Mouse (Mus musculus) limb, embryonic 10.5 days (tissue): ENCODE results near the gene Itk. TPM values are rescaled to one million over a fixed set of nuclear protein-coding genes. Genes with fewer than 3 reads are reported as not detected.

Experiments
- DNase-seq: peaks from one replicate; pipeline ENCODE4 v3.0.0-alpha.2; 2017; ENCODE audit warnings: low spot score
- H3K27ac ChIP-seq: fragments of 300-500 bp; sonication (generic); 2 replicates; pipeline ENCODE4 v1.5.1; 2016; ENCODE audit warnings: mild to moderate bottlenecking
- H3K27me3 ChIP-seq: fragments of 300-500 bp; sonication (generic); 2 replicates; pipeline ENCODE4 v1.6.1; 2016; ENCODE audit warnings: low read depth, mild to moderate bottlenecking; ENCODE audit not compliant: poor library complexity, severe bottlenecking
- H3K36me3 ChIP-seq: fragments of 300-500 bp; sonication (generic); 2 replicates; pipeline ENCODE4 v1.6.1; 2016; ENCODE audit warnings: mild to moderate bottlenecking, moderate library complexity
- H3K4me1 ChIP-seq: fragments of 300-500 bp; sonication (generic); 2 replicates; pipeline ENCODE4 v1.6.1; 2016
- H3K4me3 ChIP-seq: fragments of 300-500 bp; sonication (generic); 2 replicates; pipeline ENCODE4 v1.5.1; 2016; ENCODE audit warnings: mild to moderate bottlenecking, moderate library complexity
- H3K9me3 ChIP-seq: fragments of 300-500 bp; sonication (generic); replicated peaks from 2 replicates; pipeline ENCODE4 v1.6.1; 2016; ENCODE audit warnings: mild to moderate bottlenecking
- WGBS: fragments of 180-500 bp; shearing (Covaris S2); methylation state at CpG from one replicate; pipeline ENCODE4 v1.1.7; 2016; 5-methylcytosine and 5-hydroxymethylcytosine counted together
- polyA plus RNA-seq: library from polyadenylated mRNA; unstranded; fragments of >200 nt; fragmentation: Nextera tagmentation; extraction: Ambion mirVana; gene quantifications from 2 replicates; pipeline ENCODE4 v1.2.1, GENCODE M21; 2016

The Itk gene
- polyA plus RNA-seq, 1 experiment from 2014 or later = not detected

DNA sequence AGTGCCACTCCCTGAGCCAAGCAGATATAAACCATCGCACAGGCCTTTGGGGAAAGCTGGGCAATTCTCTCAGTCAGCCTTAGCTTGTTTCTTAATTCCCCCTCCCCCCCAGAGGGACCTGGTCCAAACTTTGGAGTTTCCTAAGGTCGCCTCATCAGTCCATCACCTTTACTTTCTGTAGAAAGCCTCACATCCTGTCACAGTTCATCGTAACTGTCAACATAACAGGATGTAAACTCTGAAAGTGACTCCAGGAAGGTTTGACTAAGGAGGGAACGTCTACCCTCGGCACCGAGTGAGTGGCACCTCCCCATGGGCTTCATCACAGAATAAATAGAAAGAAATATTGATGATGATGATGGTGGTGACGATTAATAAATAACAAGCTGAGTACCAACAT is 81.5 kb downstream of the Itk start:
- 88% methylated on average over 7 of the region's 7 CpGs for WGBS
- DNase-seq = no peak
- H3K9me3 ChIP-seq = no peaks in the 10 kb centered on the region
- H3K4me1 ChIP-seq = peaks cover 43% of the 10 kb centered on the region
- H3K27me3 ChIP-seq = peaks cover 18% of the 10 kb centered on the region
- H3K4me3 ChIP-seq = no peak overlapping the region
- H3K36me3 ChIP-seq = no peaks in the 10 kb centered on the region
- no peak overlapping the region for H3K27ac ChIP-seq

GRCm38 (mm10) chr11:46306776-46307175 is 82.5 kb downstream of the Itk start:
- Histone ChIP-seq H3K36me3 (no peaks in the 10 kb centered on the region), H3K9me3 (no peaks in the 10 kb centered on the region), H3K27ac (no peak overlapping the region), H3K27me3 (peaks cover 18% of the 10 kb centered on the region), H3K4me3 (no peak overlapping the region), H3K4me1 (peaks cover 34% of the 10 kb centered on the region)
- no peak for DNase-seq
- 91% methylated on average over 7 of the region's 7 CpGs for WGBS

DNA sequence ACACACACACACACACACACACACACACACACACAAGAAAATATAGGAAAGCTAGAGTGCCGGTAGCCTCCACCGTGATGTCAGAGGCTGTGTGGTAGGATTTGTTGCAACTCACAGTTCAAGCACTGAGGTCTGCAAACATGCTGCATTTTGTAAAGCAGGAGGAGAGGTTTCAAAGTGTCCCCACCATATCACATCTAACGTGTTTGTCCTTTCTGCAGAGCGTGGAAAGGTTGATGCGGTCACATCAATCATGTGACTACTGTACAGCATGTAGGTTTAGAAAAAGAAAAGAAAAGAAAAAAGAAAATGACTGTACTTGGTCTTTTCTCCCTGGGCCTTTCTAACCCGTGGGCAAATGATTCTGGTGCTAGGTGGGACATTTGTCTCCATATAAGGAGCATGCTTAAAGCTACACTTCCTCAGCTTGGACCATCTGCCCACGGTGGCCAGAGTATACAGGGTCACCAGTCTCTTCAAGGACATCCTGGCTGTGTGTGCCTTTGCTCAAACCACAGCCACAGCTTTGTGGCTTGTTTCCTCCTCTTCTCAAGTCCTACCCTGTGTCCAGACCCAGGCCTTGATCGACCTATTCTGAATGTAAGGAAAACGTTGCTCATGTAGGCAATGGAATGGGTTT is 83.3 kb downstream of the Itk start:
- Histone ChIP-seq H3K4me1 (peaks cover 27% of the 10 kb centered on the region), H3K36me3 (no peaks in the 10 kb centered on the region), H3K4me3 (no peak overlapping the region), H3K27ac (no peak overlapping the region), H3K27me3 (peaks cover 10% of the 10 kb centered on the region), H3K9me3 (no peaks in the 10 kb centered on the region)
- no peak for DNase-seq
- 85% methylated on average over 9 of the region's 9 CpGs for WGBS

DNA sequence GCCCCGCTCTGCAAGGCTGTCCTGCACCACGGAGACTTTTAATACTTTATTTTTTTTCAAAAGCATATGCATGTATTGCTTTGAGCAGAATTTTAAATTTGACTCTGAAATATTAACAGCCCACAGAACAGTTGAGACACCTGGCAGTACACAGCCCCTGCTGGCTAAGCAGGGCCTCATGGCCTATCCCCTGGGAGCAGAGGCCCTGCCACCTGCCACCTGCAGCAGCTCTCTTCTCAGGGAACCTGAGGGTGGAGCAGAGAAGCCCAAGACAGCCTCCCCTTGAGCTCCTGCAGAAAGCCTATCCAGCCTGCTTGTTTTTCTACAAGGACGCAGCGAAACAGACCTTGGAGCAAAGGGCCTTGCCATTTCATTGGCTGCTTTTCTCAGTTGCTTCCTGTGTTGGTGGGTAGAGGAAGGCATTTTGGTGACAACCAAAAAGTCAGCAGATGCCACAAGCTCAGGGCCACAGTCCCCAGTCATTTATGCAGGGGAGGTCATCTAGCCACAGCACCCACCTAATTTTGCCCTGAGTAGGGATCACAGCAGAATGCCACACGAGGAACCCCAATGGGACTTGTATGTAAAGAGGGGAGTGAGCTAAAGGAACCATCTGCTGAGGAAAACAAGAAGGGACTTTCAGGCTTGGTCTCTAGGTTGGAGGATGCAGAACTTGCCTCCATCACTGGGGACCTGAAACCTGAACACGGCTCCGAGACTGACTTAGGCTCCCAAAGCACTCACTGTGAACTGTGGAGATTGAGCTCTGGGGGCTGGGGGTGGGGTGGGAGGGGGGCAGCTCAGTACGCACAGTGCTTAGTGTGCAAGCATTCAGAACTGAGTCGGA is 84.2 kb downstream of the Itk start:
- no peak for DNase-seq
- 85% methylated on average over 9 of the region's 9 CpGs for WGBS
- no peak overlapping the region for H3K27ac ChIP-seq

GRCm38 (mm10) chr11:46304093-46304492 is 85.2 kb downstream of the Itk start:
- H3K4me3 ChIP-seq = no peak overlapping the region
- no peak for DNase-seq
- H3K36me3 ChIP-seq = no peaks in the 10 kb centered on the region
- H3K27me3 ChIP-seq = no peaks in the 10 kb centered on the region
- no peaks in the 10 kb centered on the region for H3K9me3 ChIP-seq
- peaks cover 12% of the 10 kb centered on the region for H3K4me1 ChIP-seq
- WGBS = 74% methylated on average over 10 of the region's 10 CpGs
- H3K27ac ChIP-seq = no peak overlapping the region

More for the DNA sequence above, 84.2 kb downstream of the Itk start:
- peaks cover 19% of the 10 kb centered on the region for H3K4me1 ChIP-seq
- H3K9me3 ChIP-seq = no peaks in the 10 kb centered on the region
- peaks cover under 1% of the 10 kb centered on the region; the same call in 1 of the 2 replicates for H3K27me3 ChIP-seq
- H3K36me3 ChIP-seq = no peaks in the 10 kb centered on the region
- no peak overlapping the region for H3K4me3 ChIP-seq

- H3K36me3 ChIP-seq = no peaks in the 10 kb centered on the region
- WGBS = 92% methylated on average over 9 of the region's 9 CpGs
- no peak overlapping the region for H3K27ac ChIP-seq
- no peaks in the 10 kb centered on the region for H3K9me3 ChIP-seq
- H3K4me1 ChIP-seq = peaks cover 11% of the 10 kb centered on the region
- no peak overlapping the region for H3K4me3 ChIP-seq
- H3K27me3 ChIP-seq = no peaks in the 10 kb centered on the region
- DNase-seq = no peak
These were observed 86.8 kb downstream of the Itk start for GRCm38 (mm10) chr11:46302471-46302870.

DNA sequence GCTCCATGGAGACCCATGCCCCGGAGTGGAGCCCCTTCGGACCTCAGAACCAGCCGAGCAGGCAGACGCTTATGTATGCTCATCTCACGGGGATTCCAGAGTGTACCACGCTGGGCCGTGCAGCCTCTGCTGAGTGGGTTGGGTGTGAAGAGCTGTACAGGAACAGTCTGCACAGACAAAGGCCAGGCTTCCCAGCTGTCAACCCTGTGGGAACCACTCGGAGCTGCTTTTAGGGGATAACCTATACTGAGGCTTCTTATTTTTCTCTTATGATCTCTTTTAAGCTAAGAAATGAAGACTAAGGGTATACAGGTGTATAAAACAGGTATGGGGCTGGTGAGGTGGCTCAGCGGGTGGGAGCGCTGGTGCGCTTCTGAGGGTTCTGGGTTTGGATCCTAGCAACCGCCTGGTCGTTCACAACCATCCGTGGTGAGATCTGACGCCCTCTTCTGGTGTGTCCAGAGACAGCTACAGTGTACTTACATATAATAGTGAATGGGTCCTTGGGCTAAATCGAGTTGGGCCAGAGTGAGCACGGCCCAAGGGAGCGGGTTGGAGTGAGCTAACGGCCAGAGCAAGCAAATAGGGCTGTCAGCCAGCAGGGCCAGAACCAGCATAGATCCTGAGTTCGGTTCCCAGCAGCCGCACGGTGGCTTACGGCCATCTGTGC is 87.6 kb downstream of the Itk start:
- H3K27me3 ChIP-seq = no peaks in the 10 kb centered on the region
- WGBS = 92% methylated on average over 23 of the region's 23 CpGs
- no peak overlapping the region for H3K27ac ChIP-seq
- H3K9me3 ChIP-seq = no peaks in the 10 kb centered on the region
- no peak for DNase-seq
- H3K36me3 ChIP-seq = no peaks in the 10 kb centered on the region
- peaks cover 11% of the 10 kb centered on the region for H3K4me1 ChIP-seq
- no peak overlapping the region for H3K4me3 ChIP-seq

- no peaks in the 10 kb centered on the region for H3K27me3 ChIP-seq
- H3K9me3 ChIP-seq = no peaks in the 10 kb centered on the region
- H3K4me1 ChIP-seq = peaks cover 7% of the 10 kb centered on the region
- H3K36me3 ChIP-seq = no peaks in the 10 kb centered on the region
- no peak overlapping the region for H3K4me3 ChIP-seq
- 79% methylated on average over 6 of the region's 6 CpGs for WGBS
- DNase-seq = no peak
- no peak overlapping the region for H3K27ac ChIP-seq
These were observed 89.4 kb downstream of the Itk start for GRCm38 (mm10) chr11:46299901-46300300.

DNA sequence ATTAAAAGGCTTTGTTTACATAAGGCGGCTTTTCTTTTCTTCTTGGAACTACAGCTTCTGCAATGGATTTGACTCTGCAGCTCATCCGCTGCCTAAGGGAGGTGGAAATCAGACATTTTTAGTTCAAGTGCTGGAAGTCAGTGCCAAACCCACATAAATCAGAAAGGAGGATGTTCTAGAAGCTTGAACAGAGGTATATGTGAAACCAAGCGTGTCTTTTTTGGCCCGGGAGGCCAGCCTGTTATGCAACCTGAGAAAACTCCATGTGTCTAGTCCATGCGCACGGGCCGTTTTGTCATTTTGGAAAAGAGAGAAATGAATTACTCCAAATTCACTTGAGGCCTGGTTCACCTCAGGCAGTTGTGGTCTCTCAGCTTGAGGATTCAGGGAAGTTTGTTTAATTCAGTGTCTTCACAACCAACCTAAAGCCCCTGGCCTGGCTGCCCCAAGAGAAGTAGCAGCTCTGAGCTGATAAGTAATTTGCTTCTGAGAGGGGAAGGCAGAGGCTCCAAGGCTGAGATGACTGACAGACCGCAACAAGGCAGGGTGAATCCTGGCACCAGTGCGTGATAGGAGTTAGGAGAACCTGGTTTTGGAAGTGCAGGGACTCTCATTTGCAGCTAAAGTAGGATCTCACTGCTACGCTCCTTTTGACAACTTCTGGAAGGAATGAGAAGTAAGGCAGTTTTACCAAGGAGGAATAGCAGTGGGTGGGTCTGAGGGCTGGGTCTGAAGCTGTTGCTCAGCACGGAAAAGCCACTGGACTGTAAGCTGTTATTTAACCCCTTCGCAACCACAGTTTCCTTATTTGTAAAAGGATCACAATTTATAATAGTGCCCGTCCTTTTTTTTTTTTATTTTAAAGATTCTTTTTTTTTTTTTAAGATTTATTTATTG is 90.2 kb downstream of the Itk start:
- Histone ChIP-seq H3K27ac (no peak overlapping the region), H3K36me3 (no peaks in the 10 kb centered on the region), H3K4me1 (peaks cover 3% of the 10 kb centered on the region; the same call in 1 of the 2 replicates), H3K9me3 (no peaks in the 10 kb centered on the region), H3K27me3 (no peaks in the 10 kb centered on the region), H3K4me3 (no peak overlapping the region)
- 76% methylated on average over 13 of the region's 13 CpGs for WGBS
- DNase-seq = no peak

GRCm38 (mm10) chr11:46294390-46294789 is 94.9 kb downstream of the Itk start:
- Histone ChIP-seq H3K36me3 (no peaks in the 10 kb centered on the region; the same call in 1 of the 2 replicates), H3K27ac (no peak overlapping the region), H3K4me3 (no peak overlapping the region), H3K27me3 (no peaks in the 10 kb centered on the region), H3K9me3 (no peaks in the 10 kb centered on the region), H3K4me1 (peaks cover 11% of the 10 kb centered on the region)
- no peak for DNase-seq
- 91% methylated on average over 11 of the region's 11 CpGs for WGBS

DNA sequence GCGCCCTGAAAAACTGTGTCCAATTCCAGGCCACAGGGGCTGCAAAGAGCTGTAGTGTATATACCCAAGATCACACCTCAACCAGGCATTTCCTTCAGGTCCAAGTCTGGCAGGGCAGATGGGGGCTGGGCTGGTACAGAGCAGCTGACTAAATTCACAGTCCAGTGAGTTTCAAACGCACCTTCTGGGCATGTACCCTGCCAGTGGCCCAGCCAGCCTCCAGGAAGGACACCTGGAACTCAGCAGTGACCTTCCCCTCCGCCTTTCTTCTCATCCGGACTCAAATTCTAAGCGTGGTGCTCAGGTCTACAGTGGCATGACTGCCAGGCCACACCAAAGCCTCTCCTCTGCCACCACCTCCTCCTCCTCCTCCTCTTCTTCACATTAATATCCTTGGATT is 95.8 kb downstream of the Itk start:
- H3K4me1 ChIP-seq = peaks cover 8% of the 10 kb centered on the region
- H3K27ac ChIP-seq = no peak overlapping the region
- 94% methylated on average over 5 of the region's 5 CpGs for WGBS
- no peaks in the 10 kb centered on the region for H3K9me3 ChIP-seq
- no peaks in the 10 kb centered on the region for H3K27me3 ChIP-seq
- H3K36me3 ChIP-seq = peaks cover 2% of the 10 kb centered on the region; the same call in 1 of the 2 replicates
- no peak for DNase-seq
- no peak overlapping the region for H3K4me3 ChIP-seq

DNA sequence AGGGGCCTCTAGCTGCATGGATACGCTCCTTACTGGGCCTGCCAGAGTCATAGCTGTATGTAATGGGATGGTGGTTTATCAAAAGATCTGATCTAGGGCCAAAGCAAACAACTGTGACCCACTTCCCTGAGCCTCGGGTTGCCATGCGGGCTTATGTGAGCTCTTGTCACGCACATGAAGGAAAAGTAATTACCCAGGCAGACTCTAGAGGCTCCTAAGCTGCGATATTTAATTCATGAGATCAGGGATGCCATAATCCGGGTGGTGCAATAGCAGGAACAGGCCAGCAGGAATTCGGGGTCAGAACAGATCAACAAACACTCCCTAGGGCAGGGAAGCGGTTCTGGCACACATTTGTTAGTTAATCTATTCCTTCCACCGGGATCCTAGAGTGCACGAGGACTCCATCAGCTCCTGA is 98.3 kb downstream of the Itk start:
- H3K27ac ChIP-seq = no peak overlapping the region
- WGBS = 55% methylated on average over 10 of the region's 10 CpGs
- H3K4me3 ChIP-seq = no peak overlapping the region
- H3K27me3 ChIP-seq = no peaks in the 10 kb centered on the region
- peaks cover 8% of the 10 kb centered on the region for H3K4me1 ChIP-seq
- H3K9me3 ChIP-seq = no peaks in the 10 kb centered on the region
- no peak for DNase-seq
- H3K36me3 ChIP-seq = peaks cover 4% of the 10 kb centered on the region; the same call in 1 of the 2 replicates
